Mouse (Mus musculus): ENCODE results near the gene Efcc1. TPM values are rescaled to one million over a fixed set of nuclear protein-coding genes. Genes with fewer than 3 reads are reported as not detected.

The Efcc1 gene
- 2.7 and 3.0 TPM in 2 replicates for polyA plus RNA-seq (2012; rRNA removed)

DNA sequence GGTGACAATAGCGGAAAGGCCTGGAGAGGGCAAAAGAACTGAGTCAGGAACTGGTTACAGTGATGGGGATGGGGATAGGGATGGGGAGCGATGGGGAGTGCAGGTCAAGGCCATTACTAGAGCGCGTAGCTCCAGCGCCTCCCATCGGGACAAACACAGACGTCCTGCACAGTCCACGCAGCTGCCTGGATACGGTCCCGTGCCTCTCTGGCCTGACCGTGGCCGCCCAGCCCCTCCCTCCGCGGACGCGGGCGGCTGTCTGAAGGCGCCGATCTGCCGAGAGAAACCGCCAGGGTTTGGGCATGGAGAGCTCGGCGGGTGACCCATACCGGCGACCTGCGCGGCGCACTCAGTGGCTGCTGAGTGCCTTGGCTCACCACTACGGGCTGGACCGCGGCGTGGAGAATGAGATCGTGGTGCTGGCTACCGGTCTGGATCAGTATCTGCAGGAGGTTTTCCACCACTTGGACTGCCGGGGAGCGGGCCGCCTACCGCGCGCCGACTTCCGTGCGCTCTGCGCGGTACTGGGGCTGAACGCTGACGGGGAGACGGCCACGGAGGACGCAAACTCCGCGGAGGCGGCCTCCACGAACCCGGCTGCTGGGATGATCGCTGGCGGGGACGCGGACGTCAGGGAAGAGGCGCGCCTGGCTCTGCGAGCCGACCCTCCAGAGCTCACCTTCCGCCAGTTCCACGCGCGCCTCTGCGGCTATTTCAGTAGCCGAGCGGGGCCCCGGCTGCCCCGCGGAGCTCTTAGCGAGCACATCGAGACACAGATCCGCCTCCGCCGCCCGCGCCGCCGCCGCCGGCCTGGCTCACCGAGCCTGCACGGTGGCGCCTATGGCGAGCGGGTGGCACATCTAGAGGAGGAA lies at the start of gene Efcc1:
Gene Efcc1, plus strand, starts transcription at position 279 of the 872 bp plus-strand sequence.
- Histone ChIP-seq H3K4me1 (ENCODE audit: control insufficient read depth, insufficient read depth, low read length) (no peaks in the 10 kb centered on the region), H3K4me3 (ENCODE audit: insufficient read depth, low read depth, low read length) (peak within 1 kb of the TSS; percentile 59), H3K27ac (ENCODE audit: insufficient read depth, low read depth, low read length) (no peak within 1 kb of the TSS), H3K36me3 (ENCODE audit: control insufficient read depth, insufficient read depth, low read length) (no peaks in the 10 kb centered on the region), H3K27me3 (replicated peaks; ENCODE audit: control insufficient read depth, insufficient read depth, low read length) (no peaks in the 10 kb centered on the region)
- under 1% methylated on average over 90 of the region's 90 CpGs for WGBS
- DNase-seq, result peak; percentile 49
- TF ChIP-seq CTCF (conservative IDR thresholded peaks at IDR 0.05; ENCODE audit: insufficient read depth, insufficient read length, low read depth, low read length), result peak; percentile 27; the same call in 1 of the 2 replicates
- TF ChIP-seq POLR2A (IDR thresholded peaks at IDR 0.05; ENCODE audit: low read depth, low read length), result no peak

DNA sequence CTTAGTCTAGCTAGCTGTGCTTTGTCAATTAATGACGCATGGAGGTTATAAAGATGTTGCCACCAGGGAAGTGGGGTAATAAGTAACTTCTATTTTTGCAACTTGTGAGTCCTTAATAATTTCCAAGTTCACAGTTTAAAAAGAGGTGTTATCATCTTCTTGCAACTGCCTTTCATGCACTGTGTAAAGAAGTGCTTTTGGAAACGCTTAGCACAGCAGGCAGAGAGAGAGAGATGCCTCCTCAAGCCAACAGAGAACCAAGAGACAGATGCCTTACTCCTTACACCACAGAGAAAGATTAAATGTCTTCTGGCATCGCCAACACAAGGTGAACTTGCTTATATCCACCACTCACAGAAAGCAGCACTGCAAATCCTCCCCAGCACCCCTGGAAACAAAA lies 34.7 kb upstream of the Efcc1 start:
- H3K4me1 ChIP-seq (ENCODE audit: control insufficient read depth, insufficient read depth, low read length), result peaks cover 3% of the 10 kb centered on the region; the same call in 1 of the 2 replicates
- TF ChIP-seq POLR2A (IDR thresholded peaks at IDR 0.05; ENCODE audit: low read depth, low read length) (no peak), CTCF (conservative IDR thresholded peaks at IDR 0.05; ENCODE audit: insufficient read depth, insufficient read length, low read depth, low read length) (no peak)
- no peaks in the 10 kb centered on the region for H3K36me3 ChIP-seq (ENCODE audit: control insufficient read depth, insufficient read depth, low read length)
- H3K27ac ChIP-seq (ENCODE audit: insufficient read depth, low read depth, low read length), result no peak overlapping the region
- no peaks in the 10 kb centered on the region for H3K27me3 ChIP-seq (replicated peaks; ENCODE audit: control insufficient read depth, insufficient read depth, low read length)
- 37% methylated on average over 3 of the region's 3 CpGs for WGBS
- H3K4me3 ChIP-seq (ENCODE audit: insufficient read depth, low read depth, low read length), result no peak overlapping the region
- peak; percentile 18 for DNase-seq

DNA sequence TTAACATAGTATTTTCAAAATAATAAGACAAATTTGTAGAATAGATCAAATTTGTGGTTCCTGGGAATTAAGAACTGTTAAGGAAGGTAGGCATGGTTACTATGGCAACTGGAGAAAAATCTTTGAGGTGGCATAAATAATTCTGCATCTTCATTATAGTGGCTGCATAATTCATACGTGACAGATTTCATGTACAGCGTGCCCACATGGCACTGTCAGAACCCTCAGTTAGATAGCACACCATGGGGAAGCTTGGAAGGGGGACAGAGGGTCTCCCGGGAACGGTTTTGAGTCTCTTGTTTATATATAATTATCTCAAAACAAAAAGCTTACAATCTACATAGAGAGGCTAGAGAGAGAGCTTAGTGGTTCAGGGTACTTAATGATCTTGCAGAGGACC lies 34.1 kb upstream of the Efcc1 start:
- H3K27ac ChIP-seq (ENCODE audit: insufficient read depth, low read depth, low read length), result no peak overlapping the region
- no peak for DNase-seq
- TF ChIP-seq POLR2A (IDR thresholded peaks at IDR 0.05; ENCODE audit: low read depth, low read length) (no peak), CTCF (conservative IDR thresholded peaks at IDR 0.05; ENCODE audit: insufficient read depth, insufficient read length, low read depth, low read length) (no peak)
- no peak overlapping the region for H3K4me3 ChIP-seq (ENCODE audit: insufficient read depth, low read depth, low read length)
- peaks cover 3% of the 10 kb centered on the region; the same call in 1 of the 2 replicates for H3K4me1 ChIP-seq (ENCODE audit: control insufficient read depth, insufficient read depth, low read length)
- no peaks in the 10 kb centered on the region for H3K36me3 ChIP-seq (ENCODE audit: control insufficient read depth, insufficient read depth, low read length)
- no peaks in the 10 kb centered on the region for H3K27me3 ChIP-seq (replicated peaks; ENCODE audit: control insufficient read depth, insufficient read depth, low read length)
- 92% methylated on average over 4 of the region's 4 CpGs for WGBS

DNA sequence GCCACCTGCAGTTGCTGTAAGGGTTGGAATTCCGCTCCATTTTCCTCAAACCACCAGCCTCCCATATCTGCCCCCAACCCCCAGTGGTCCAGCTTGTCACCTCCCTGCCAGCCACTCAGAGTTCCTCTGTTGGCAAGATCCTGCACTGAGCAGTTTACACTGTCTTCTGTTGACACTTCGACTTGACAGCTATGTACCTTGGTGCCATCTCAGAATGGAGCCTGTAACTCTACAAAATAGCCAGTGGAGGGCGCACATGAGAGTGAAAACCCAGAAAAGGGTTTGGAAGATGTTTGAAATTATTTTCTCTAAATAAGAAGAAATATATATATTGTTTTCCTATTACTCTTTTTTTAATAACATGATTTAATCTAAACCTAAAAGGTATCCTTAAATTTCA lies 24.4 kb upstream of the Efcc1 start:
- Histone ChIP-seq H3K27ac (ENCODE audit: insufficient read depth, low read depth, low read length) (no peak overlapping the region), H3K36me3 (ENCODE audit: control insufficient read depth, insufficient read depth, low read length) (no peaks in the 10 kb centered on the region), H3K4me3 (ENCODE audit: insufficient read depth, low read depth, low read length) (no peak overlapping the region), H3K4me1 (ENCODE audit: control insufficient read depth, insufficient read depth, low read length) (no peaks in the 10 kb centered on the region), H3K27me3 (replicated peaks; ENCODE audit: control insufficient read depth, insufficient read depth, low read length) (no peaks in the 10 kb centered on the region)
- WGBS, result 46% methylated on average over 3 of the region's 3 CpGs
- TF ChIP-seq CTCF (conservative IDR thresholded peaks at IDR 0.05; ENCODE audit: insufficient read depth, insufficient read length, low read depth, low read length) (0 out of 2 replicates have a peak, but pooled peaks have one; percentile 13), POLR2A (IDR thresholded peaks at IDR 0.05; ENCODE audit: low read depth, low read length) (no peak)
- no peak for DNase-seq

DNA sequence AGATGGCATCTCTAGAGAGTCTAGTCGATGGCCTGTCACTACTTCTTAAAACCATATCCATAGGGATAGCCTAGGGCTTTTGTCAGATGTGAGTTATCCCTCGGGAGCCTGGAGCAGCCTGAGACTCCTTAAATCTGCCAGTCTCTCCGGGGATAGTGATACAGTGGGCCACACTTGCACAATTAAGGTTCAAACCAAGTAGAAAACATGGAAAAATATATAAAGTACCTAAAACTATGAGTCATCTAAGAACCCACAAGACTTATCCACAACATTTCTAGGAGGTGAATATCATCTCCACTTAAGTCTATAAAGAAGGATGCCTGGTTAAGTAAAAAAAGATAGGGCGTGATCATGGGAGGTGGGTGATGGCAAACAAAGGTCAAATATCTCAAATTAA lies 18.4 kb upstream of the Efcc1 start:
- H3K27me3 ChIP-seq (replicated peaks; ENCODE audit: control insufficient read depth, insufficient read depth, low read length), result no peaks in the 10 kb centered on the region
- H3K4me1 ChIP-seq (ENCODE audit: control insufficient read depth, insufficient read depth, low read length), result no peaks in the 10 kb centered on the region
- H3K27ac ChIP-seq (ENCODE audit: insufficient read depth, low read depth, low read length), result no peak overlapping the region
- 86% methylated on average over 4 of the region's 4 CpGs for WGBS
- TF ChIP-seq CTCF (conservative IDR thresholded peaks at IDR 0.05; ENCODE audit: insufficient read depth, insufficient read length, low read depth, low read length) (no peak), POLR2A (IDR thresholded peaks at IDR 0.05; ENCODE audit: low read depth, low read length) (no peak)
- no peaks in the 10 kb centered on the region for H3K36me3 ChIP-seq (ENCODE audit: control insufficient read depth, insufficient read depth, low read length)
- H3K4me3 ChIP-seq (ENCODE audit: insufficient read depth, low read depth, low read length), result no peak overlapping the region
- DNase-seq, result no peak

DNA sequence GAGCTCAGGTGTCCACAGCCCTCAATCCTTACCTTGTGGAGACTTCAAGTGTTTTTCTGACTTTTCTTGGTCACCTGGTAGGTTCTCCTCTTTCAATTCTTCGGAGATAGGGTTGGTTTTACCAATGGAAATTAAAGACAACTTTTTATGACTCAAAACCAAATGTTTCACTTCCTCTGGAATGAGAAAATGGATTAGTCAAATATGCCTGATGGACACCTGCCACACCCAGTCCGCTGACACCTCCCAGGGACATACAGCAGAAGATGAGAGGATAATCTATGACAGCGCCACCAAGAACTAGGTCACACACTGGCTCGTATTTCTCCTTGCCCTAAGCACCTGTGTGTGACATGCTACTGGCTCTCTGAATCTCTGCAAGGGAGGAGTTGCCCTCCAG lies 16.6 kb upstream of the Efcc1 start:
- no peaks in the 10 kb centered on the region for H3K36me3 ChIP-seq (ENCODE audit: control insufficient read depth, insufficient read depth, low read length)
- H3K4me1 ChIP-seq (ENCODE audit: control insufficient read depth, insufficient read depth, low read length), result no peaks in the 10 kb centered on the region
- DNase-seq, result no peak
- H3K27me3 ChIP-seq (replicated peaks; ENCODE audit: control insufficient read depth, insufficient read depth, low read length), result no peaks in the 10 kb centered on the region
- H3K4me3 ChIP-seq (ENCODE audit: insufficient read depth, low read depth, low read length), result no peak overlapping the region
- TF ChIP-seq POLR2A (IDR thresholded peaks at IDR 0.05; ENCODE audit: low read depth, low read length), result no peak
- no peak for TF ChIP-seq CTCF (conservative IDR thresholded peaks at IDR 0.05; ENCODE audit: insufficient read depth, insufficient read length, low read depth, low read length)
- WGBS, result 91% methylated on average over 4 of the region's 4 CpGs
- no peak overlapping the region for H3K27ac ChIP-seq (ENCODE audit: insufficient read depth, low read depth, low read length)

DNA sequence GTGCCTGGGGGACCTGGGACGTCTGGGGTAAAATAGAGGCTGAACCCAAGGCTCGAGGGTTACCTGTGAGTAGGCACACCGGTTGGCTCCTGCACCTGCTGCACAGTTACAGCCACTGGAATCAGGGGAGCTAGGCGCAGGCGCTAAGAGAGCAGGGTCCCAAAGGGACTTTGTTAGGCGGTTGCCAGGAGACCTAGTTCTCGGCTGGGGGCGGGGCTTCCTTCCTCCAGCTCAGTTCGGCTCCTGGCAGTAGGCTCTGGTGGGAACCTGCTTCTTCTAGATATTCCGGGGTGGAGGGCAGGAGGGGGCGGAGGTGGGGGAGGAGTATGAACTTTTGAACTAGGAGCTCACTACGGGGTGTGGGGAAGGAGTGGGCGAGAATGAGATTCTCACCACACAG lies 8.0 kb upstream of the Efcc1 start:
- WGBS, result 10% methylated on average over 13 of the region's 13 CpGs
- no peak for TF ChIP-seq POLR2A (IDR thresholded peaks at IDR 0.05; ENCODE audit: low read depth, low read length)
- TF ChIP-seq CTCF (conservative IDR thresholded peaks at IDR 0.05; ENCODE audit: insufficient read depth, insufficient read length, low read depth, low read length), result no peak
- Histone ChIP-seq H3K27ac (ENCODE audit: insufficient read depth, low read depth, low read length) (no peak overlapping the region), H3K4me1 (ENCODE audit: control insufficient read depth, insufficient read depth, low read length) (0 out of 2 replicates have a peak, but pooled peaks cover 2% of the 10 kb centered on the region), H3K36me3 (ENCODE audit: control insufficient read depth, insufficient read depth, low read length) (no peaks in the 10 kb centered on the region), H3K27me3 (replicated peaks; ENCODE audit: control insufficient read depth, insufficient read depth, low read length) (no peaks in the 10 kb centered on the region), H3K4me3 (ENCODE audit: insufficient read depth, low read depth, low read length) (no peak overlapping the region)
- DNase-seq, result peak; percentile 30

Data from kidney, adult 2 months (tissue).